Mouse (Mus musculus) MEL (cell line): ENCODE results near the gene Prm3.

Experiments
- BHLHE40 ChIP-seq: IDR thresholded peaks from 2 replicates; pipeline ENCODE4 v1.6.1; 2012; ENCODE audit warnings: low read depth, mild to moderate bottlenecking, inconsistent platforms, low read length, improper control_type of control experiment, borderline replicate concordance
- CTCF ChIP-seq, 3 experiments: IDR thresholded peaks in 2 of 3; conservative IDR thresholded peaks in 1 of 3; 2 replicates each; pipeline ENCODE4 v1.5.1; 2011 to 2012; ENCODE audit warnings: low read length in 3 of 3, low read depth in 2 of 3, mild to moderate bottlenecking in 2 of 3, improper control_type of control experiment in 1 of 3, inconsistent platforms in 1 of 3, mixed read lengths in 1 of 3, moderate library complexity in 1 of 3; ENCODE audit not compliant: control insufficient read depth in 1 of 3, insufficient read depth in 1 of 3, poor library complexity in 1 of 3, severe bottlenecking in 1 of 3
- HCFC1 ChIP-seq: IDR thresholded peaks from 2 replicates; pipeline ENCODE4 v1.6.1; 2012; ENCODE audit warnings: low read depth, mild to moderate bottlenecking, inconsistent platforms, low read length, improper control_type of control experiment, moderate library complexity
- POLR2A ChIP-seq, 2 experiments: IDR thresholded peaks; 2 replicates each; pipeline ENCODE4 v1.6.1; 2011 to 2012; ENCODE audit warnings: low read length in 2 of 2, mild to moderate bottlenecking in 2 of 2, control low read depth in 1 of 2, improper control_type of control experiment in 1 of 2, low read depth in 1 of 2, moderate library complexity in 1 of 2; ENCODE audit not compliant: control insufficient read depth in 1 of 2, insufficient read depth in 1 of 2, poor library complexity in 1 of 2
- RAD21 ChIP-seq: IDR thresholded peaks from 2 replicates; pipeline ENCODE4 v1.6.1; 2011; ENCODE audit warnings: mild to moderate bottlenecking, low read depth, low read length, improper control_type of control experiment

GRCm38 (mm10) chr16:10773543-10773942 is 17.2 kb downstream of the Prm3 start:
- TF ChIP-seq POLR2A (IDR thresholded peaks at IDR 0.05; ENCODE audit: control insufficient read depth in 1 of 2, insufficient read depth in 1 of 2, low read depth in 1 of 2, low read length in 2 of 2, poor library complexity in 1 of 2) (no peak), HCFC1 (no peak), CTCF (IDR thresholded peaks at IDR 0.05 in 2 of 3, conservative IDR thresholded peaks at IDR 0.05 in 1 of 3; ENCODE audit: control insufficient read depth in 1 of 3, insufficient read depth in 1 of 3, low read depth in 2 of 3, low read length in 3 of 3, poor library complexity in 1 of 3, severe bottlenecking in 1 of 3) (no peak), BHLHE40 (no peak), RAD21 (no peak)
